Mouse (Mus musculus): ENCODE results near the gene Oas1f.
"Not testable (repeated sequence)": the region's sequence is repeated elsewhere in the genome, so short reads cannot be mapped to it uniquely, and the experiment has no call there.

DNA sequence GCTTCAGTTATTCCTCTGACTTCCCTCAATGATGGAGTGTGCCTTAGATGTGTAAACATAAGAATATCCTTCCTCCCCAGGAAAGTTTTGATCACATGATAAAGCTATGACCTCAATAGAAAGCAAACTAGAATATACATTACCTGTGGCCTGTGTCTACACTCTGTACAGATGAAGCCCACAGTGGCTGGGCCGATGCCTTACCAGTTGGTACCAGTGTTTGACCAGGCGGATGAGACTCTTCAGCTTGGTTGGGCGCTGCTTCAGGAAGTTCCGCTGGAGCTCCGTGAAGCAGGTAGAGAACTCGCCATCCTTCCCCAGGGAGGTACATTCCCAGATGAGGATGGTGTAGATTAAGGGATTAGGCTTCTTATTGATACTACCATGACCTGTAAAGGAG is 34.5 kb downstream of the Oas1f start:
- not testable (repeated sequence) for TF ChIP-seq CTCF (IDR thresholded peaks at IDR 0.05; ENCODE audit: low read depth, low read length); POLR2A (IDR thresholded peaks at IDR 0.05; ENCODE audit: borderline replicate concordance, low read depth, low read length)
